Mouse (Mus musculus): Measurements from ENCODE around the gene Lifr. TPM values are rescaled to one million over a fixed set of nuclear protein-coding genes. Genes with fewer than 3 reads are reported as not detected.

Gene Lifr
- polyA plus RNA-seq, 1 experiment from 2014 or later, result 35.2 TPM

DNA sequence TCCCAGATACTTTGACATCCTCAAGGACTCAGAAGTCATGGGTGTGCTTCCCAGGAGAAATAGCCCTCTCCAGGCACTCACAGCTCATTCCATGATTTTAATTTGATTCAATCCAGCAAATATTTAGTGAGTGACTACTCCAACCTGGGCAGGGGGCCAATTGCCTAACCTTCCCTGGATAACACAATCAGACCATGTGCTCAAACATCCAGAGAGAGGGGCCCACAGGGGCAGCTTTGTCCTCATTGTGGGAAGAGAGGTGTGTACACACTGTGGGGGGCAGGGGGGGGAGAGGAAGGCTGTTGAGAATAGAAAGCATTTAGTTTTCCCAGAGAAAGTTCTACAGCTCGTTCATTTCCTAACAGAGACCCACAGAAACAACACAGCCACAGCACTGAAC, 123.3 kb downstream of the Lifr start:
- Histone ChIP-seq H3K36me3 (replicated peaks; ENCODE audit: control insufficient read depth, insufficient read depth) (no peaks in the 10 kb centered on the region), H3K27me3 (ENCODE audit: control insufficient read depth, insufficient read depth, low read length) (no peaks in the 10 kb centered on the region), H3K4me1 (replicated peaks; ENCODE audit: control insufficient read depth, insufficient read depth, low read length) (no peaks in the 10 kb centered on the region), H3K9ac (no peak overlapping the region), H3K9me3 (ENCODE audit: control insufficient read depth, low read length) (no peaks in the 10 kb centered on the region), H3K4me2 (replicated peaks) (no peak overlapping the region), H3K27ac (no peak overlapping the region), H3K4me3 (replicated peaks; ENCODE audit: low read length) (no peak overlapping the region)
- ATAC-seq (ENCODE audit: low FRiP score), result peak; percentile 59; the same call in 1 of the 2 replicates
- no peak for DNase-seq (ENCODE audit: low spot score)
- 32% methylated on average over 1 of the region's 1 CpGs for WGBS

DNA sequence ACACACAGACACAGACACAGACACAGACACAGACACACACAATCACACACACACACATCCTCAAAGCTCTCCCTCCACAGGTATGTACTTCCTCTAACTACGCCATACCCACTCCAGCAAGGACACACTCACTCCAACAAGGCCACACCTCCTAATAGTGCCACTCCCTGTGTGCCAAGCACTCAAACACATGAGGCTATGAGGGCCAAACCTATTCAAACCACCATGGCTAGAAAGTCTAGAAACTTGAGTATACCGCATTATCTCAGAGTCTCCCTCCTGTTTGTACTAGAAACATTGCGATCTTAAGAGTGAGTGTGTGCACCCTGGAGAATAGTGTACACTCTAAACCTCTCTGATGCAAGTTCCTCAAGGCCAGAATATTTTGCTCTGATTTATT, 125.4 kb downstream of the Lifr start:
- H3K9ac ChIP-seq, result no peak overlapping the region
- DNase-seq (ENCODE audit: low spot score) (no peak), ATAC-seq (ENCODE audit: low FRiP score) (no peak)
- no peak overlapping the region for H3K4me3 ChIP-seq (replicated peaks; ENCODE audit: low read length)
- no peak overlapping the region for H3K27ac ChIP-seq
- no peak overlapping the region for H3K4me2 ChIP-seq (replicated peaks)
- WGBS, result 96% methylated on average over 3 of the region's 3 CpGs
- H3K36me3 ChIP-seq (replicated peaks; ENCODE audit: control insufficient read depth, insufficient read depth), result no peaks in the 10 kb centered on the region
- no peaks in the 10 kb centered on the region for H3K4me1 ChIP-seq (replicated peaks; ENCODE audit: control insufficient read depth, insufficient read depth, low read length)
- H3K27me3 ChIP-seq (ENCODE audit: control insufficient read depth, insufficient read depth, low read length), result no peaks in the 10 kb centered on the region
- no peaks in the 10 kb centered on the region for H3K9me3 ChIP-seq (ENCODE audit: control insufficient read depth, low read length)

DNA sequence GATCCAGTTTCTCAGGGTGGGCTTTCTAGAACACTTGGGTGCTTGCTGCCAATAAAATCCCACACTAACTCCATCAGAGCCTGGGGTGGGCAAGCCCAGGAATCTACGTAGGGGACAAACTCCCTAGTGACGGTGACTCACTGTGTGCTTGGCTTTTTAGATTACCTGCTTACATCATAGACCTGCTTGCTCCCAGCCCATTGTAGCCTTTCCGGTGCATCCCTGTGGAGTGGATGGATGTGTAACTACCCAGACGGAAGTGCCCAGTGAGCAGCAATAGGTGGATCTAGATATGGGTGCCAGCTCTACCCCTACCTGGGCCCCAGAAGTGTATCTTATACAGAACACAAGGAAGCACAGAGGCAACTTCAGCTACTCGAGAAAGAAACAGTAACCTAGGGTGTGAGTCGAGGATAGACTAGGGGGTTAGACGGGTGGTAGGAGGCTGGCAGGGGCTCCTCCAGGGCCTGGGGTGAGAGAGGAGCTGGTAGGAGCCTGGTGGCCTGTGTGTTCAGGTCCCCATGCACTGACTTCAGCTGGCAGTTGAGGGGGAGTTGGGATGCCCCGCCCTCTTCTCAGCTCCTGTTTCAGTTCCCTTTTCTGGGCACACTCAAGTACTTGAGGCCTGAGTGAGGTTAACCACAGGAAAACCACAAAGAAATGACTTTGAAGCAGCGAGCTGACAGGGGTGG, 126.3 kb downstream of the Lifr start:
- no peak overlapping the region for H3K27ac ChIP-seq
- H3K9ac ChIP-seq, result no peak overlapping the region
- ATAC-seq (ENCODE audit: low FRiP score) (0 out of 2 replicates have a peak, but pooled peaks have one; percentile 25), DNase-seq (ENCODE audit: low spot score) (no peak)
- H3K27me3 ChIP-seq (ENCODE audit: control insufficient read depth, insufficient read depth, low read length), result no peaks in the 10 kb centered on the region
- WGBS, result 91% methylated on average over 9 of the region's 9 CpGs
- no peak overlapping the region for H3K4me2 ChIP-seq (replicated peaks)
- no peak overlapping the region for H3K4me3 ChIP-seq (replicated peaks; ENCODE audit: low read length)
- no peaks in the 10 kb centered on the region for H3K9me3 ChIP-seq (ENCODE audit: control insufficient read depth, low read length)
- no peaks in the 10 kb centered on the region for H3K4me1 ChIP-seq (replicated peaks; ENCODE audit: control insufficient read depth, insufficient read depth, low read length)
- no peaks in the 10 kb centered on the region for H3K36me3 ChIP-seq (replicated peaks; ENCODE audit: control insufficient read depth, insufficient read depth)

DNA sequence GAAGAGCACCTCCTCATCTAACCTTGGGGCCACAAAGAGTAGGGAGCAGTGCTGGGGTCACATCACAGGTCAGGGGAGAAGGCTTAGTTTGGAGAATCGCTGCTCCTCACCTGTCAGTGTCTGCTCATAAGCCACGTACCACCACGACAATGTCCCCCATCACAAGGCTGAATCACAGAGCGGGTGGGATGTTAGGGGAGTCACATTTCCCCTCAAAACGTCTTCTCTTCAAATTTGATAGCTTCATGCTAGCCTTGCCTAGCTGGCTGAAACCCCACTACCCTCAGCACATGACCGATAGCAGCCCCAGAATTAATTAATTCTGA, 126.8 kb downstream of the Lifr start:
- ATAC-seq (ENCODE audit: low FRiP score) (no peak), DNase-seq (ENCODE audit: low spot score) (no peak)
- no peak overlapping the region for H3K4me3 ChIP-seq (replicated peaks; ENCODE audit: low read length)
- H3K4me1 ChIP-seq (replicated peaks; ENCODE audit: control insufficient read depth, insufficient read depth, low read length), result no peaks in the 10 kb centered on the region
- no peak overlapping the region for H3K27ac ChIP-seq
- H3K9ac ChIP-seq, result no peak overlapping the region
- no peaks in the 10 kb centered on the region for H3K9me3 ChIP-seq (ENCODE audit: control insufficient read depth, low read length)
- no peaks in the 10 kb centered on the region for H3K27me3 ChIP-seq (ENCODE audit: control insufficient read depth, insufficient read depth, low read length)
- no peaks in the 10 kb centered on the region for H3K36me3 ChIP-seq (replicated peaks; ENCODE audit: control insufficient read depth, insufficient read depth)
- H3K4me2 ChIP-seq (replicated peaks), result no peak overlapping the region
- WGBS, result 90% methylated on average over 6 of the region's 6 CpGs

DNA sequence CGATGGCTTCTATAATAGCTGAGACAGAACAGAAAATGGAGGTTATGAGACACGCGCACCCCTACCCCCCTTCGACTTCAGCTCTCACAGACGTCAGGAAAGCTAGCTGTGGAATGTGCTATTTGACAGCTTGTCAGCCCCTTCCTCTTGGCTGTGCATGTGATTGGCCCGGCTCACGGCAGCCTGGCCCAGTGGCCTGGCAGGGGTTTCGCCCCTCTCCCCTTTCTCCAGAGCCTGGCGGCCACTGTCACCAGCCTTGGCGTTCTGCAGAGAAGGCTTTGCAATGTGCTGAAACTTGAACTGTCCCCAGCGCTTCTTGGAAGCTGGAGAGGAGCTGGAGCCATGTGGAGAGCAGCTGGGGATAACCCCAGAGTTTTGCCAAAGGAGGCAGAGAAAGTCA, 132.4 kb downstream of the Lifr start:
- 42% methylated on average over 11 of the region's 11 CpGs for WGBS
- ATAC-seq (ENCODE audit: low FRiP score) (no peak), DNase-seq (ENCODE audit: low spot score) (no peak)
- Histone ChIP-seq H3K36me3 (replicated peaks; ENCODE audit: control insufficient read depth, insufficient read depth) (no peaks in the 10 kb centered on the region), H3K9me3 (ENCODE audit: control insufficient read depth, low read length) (no peaks in the 10 kb centered on the region), H3K27me3 (ENCODE audit: control insufficient read depth, insufficient read depth, low read length) (no peaks in the 10 kb centered on the region), H3K4me2 (replicated peaks) (no peak overlapping the region), H3K4me1 (replicated peaks; ENCODE audit: control insufficient read depth, insufficient read depth, low read length) (peaks cover 6% of the 10 kb centered on the region; the same call in 1 of the 2 replicates), H3K9ac (no peak overlapping the region), H3K27ac (no peak overlapping the region), H3K4me3 (replicated peaks; ENCODE audit: low read length) (no peak overlapping the region)

DNA sequence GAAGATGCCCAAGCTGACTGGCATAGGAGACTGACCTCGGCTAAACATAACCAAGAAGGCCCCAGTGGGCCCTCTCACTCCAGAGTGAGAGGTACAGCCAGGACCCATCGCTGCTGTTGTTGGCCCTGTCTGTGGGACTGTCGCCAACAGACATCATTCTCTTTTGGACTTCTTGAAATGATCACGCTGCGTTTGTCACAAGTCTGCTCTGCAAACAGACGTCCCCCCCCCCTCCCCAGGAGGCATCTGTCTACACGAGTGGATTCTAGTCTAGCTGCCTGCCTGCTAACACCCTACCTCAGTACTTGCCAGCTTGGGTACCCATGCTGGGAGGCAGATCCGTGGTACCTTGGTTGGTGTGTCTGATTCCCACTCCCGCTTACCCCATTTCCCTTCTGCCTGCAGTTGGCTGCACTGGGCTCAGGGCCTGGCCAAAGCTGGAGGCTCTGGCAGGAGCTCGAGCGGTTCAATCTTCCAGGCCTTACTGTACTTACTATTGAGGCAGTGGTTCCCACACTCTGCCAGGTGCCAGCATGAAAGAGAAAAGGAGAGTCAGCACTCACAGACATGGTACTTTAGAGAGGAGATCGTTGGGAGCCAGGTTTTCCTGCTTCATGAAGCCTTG, 133.8 kb downstream of the Lifr start:
- WGBS, result 74% methylated on average over 12 of the region's 12 CpGs
- no peak overlapping the region for H3K9ac ChIP-seq
- H3K4me3 ChIP-seq (replicated peaks; ENCODE audit: low read length), result no peak overlapping the region
- no peaks in the 10 kb centered on the region for H3K36me3 ChIP-seq (replicated peaks; ENCODE audit: control insufficient read depth, insufficient read depth)
- peaks cover 6% of the 10 kb centered on the region; the same call in 1 of the 2 replicates for H3K4me1 ChIP-seq (replicated peaks; ENCODE audit: control insufficient read depth, insufficient read depth, low read length)
- DNase-seq (ENCODE audit: low spot score) (no peak), ATAC-seq (ENCODE audit: low FRiP score) (no peak; the same call in 1 of the 2 replicates)
- no peaks in the 10 kb centered on the region for H3K27me3 ChIP-seq (ENCODE audit: control insufficient read depth, insufficient read depth, low read length)
- H3K4me2 ChIP-seq (replicated peaks), result no peak overlapping the region
- no peak overlapping the region for H3K27ac ChIP-seq
- H3K9me3 ChIP-seq (ENCODE audit: control insufficient read depth, low read length), result no peaks in the 10 kb centered on the region

DNA sequence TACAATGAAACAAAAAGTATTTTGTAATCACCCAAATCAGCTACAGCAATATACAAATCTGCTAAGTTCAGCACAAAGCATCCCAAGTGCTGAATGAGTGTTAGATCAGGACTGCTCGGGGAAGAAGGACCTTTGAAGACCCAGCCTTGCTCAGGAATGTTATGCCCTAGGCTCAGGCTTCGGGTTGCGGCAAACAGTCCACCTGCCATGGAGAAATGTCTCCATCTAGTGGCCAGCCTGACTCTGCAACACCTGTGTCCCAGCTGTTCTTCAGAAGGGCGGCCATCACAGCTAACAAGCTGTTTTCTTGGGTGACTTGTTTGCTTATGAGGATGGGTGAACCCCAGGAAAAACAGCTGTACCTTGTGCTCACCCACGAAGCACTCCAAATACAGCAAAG, 135.8 kb downstream of the Lifr start:
- peak; percentile 88 for ATAC-seq (ENCODE audit: low FRiP score)
- WGBS, result 3% methylated on average over 5 of the region's 5 CpGs
- H3K4me3 ChIP-seq (replicated peaks; ENCODE audit: low read length), result no peak overlapping the region

DNA sequence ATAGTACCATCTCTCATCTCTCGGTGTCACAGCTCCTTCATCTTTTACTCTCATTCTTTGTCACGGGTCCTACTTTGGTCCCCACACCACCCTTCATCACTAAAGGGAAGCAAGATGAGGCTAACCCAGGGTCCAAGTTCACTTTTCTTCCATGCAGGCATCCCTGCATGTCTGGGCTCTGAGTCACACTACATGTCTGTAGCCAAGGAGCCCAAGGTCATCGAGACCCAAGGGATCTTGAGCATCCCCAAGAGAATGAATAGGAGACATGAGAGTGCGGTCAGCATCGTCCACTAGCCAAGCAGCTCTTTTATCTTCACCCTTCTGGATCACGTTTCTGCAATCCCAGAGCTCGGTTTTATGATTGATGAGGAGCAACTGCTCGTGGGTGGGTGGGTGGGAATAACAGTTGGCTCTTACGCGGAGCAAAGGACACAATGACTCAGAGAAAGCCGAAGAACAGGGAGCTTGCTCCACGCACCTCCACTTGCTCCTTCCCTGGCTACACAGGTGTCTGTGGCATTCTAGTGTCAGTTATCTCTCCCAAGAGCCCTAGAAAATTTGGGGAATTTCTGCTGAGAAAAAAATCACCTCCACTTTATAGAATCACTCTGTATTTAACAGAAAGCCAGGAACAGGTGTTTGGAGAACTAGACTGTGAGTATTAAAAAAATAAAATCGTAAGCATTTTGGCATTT, 143.1 kb downstream of the Lifr start:
- Histone ChIP-seq H3K27ac (no peak overlapping the region), H3K9ac (no peak overlapping the region), H3K4me3 (replicated peaks; ENCODE audit: low read length) (no peak overlapping the region), H3K4me1 (replicated peaks; ENCODE audit: control insufficient read depth, insufficient read depth, low read length) (no peaks in the 10 kb centered on the region), H3K4me2 (replicated peaks) (no peak overlapping the region), H3K9me3 (ENCODE audit: control insufficient read depth, low read length) (no peaks in the 10 kb centered on the region), H3K36me3 (replicated peaks; ENCODE audit: control insufficient read depth, insufficient read depth) (no peaks in the 10 kb centered on the region), H3K27me3 (ENCODE audit: control insufficient read depth, insufficient read depth, low read length) (no peaks in the 10 kb centered on the region)
- 87% methylated on average over 13 of the region's 13 CpGs for WGBS
- DNase-seq (ENCODE audit: low spot score) (no peak), ATAC-seq (ENCODE audit: low FRiP score) (no peak)

More for the DNA sequence above, 135.8 kb downstream of the Lifr start:
- no peak overlapping the region for H3K4me2 ChIP-seq (replicated peaks)
- H3K27me3 ChIP-seq (ENCODE audit: control insufficient read depth, insufficient read depth, low read length), result no peaks in the 10 kb centered on the region
- peaks cover 6% of the 10 kb centered on the region; the same call in 1 of the 2 replicates for H3K4me1 ChIP-seq (replicated peaks; ENCODE audit: control insufficient read depth, insufficient read depth, low read length)
- H3K9me3 ChIP-seq (ENCODE audit: control insufficient read depth, low read length), result no peaks in the 10 kb centered on the region
- H3K27ac ChIP-seq, result no peak overlapping the region
- DNase-seq (ENCODE audit: low spot score), result peak; percentile 90
- H3K36me3 ChIP-seq (replicated peaks; ENCODE audit: control insufficient read depth, insufficient read depth), result no peaks in the 10 kb centered on the region
- H3K9ac ChIP-seq, result no peak overlapping the region

DNA sequence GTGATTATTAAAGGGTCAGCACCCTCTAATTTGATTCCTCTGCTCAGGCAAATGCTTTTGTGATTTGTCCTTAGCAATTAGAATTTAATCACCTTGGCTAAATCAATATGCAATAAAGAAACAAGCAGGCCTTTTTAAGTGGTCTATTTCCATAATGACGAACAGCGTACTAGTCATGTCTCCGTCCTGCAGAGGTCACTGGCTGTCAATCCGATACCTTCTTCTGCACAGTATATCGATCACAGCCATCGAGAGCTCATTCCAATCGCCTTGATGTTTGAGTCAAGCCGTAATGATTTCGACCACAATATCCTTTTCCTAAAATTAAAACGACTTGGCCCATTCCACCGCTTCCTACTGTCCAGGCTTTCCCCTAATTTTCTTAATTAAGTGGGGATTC, 149.5 kb downstream of the Lifr start:
- ATAC-seq (ENCODE audit: low FRiP score), result no peak
- Histone ChIP-seq H3K4me3 (replicated peaks; ENCODE audit: low read length) (no peak overlapping the region), H3K4me2 (replicated peaks) (no peak overlapping the region), H3K9me3 (ENCODE audit: control insufficient read depth, low read length) (no peaks in the 10 kb centered on the region), H3K27ac (no peak overlapping the region), H3K4me1 (replicated peaks; ENCODE audit: control insufficient read depth, insufficient read depth, low read length) (no peaks in the 10 kb centered on the region; the same call in 1 of the 2 replicates), H3K9ac (no peak overlapping the region), H3K27me3 (ENCODE audit: control insufficient read depth, insufficient read depth, low read length) (no peaks in the 10 kb centered on the region), H3K36me3 (replicated peaks; ENCODE audit: control insufficient read depth, insufficient read depth) (no peaks in the 10 kb centered on the region)
- DNase-seq (ENCODE audit: low spot score), result no peak
- WGBS, result 80% methylated on average over 11 of the region's 11 CpGs
